Mouse (Mus musculus) brown adipose tissue, adult 24 weeks (tissue): Measurements from ENCODE around the gene Wif1. TPM values are rescaled to one million over a fixed set of nuclear protein-coding genes. Genes with fewer than 3 reads are reported as not detected.

Experiments
- H3K27ac ChIP-seq: fragments of 200-500 bp; replicated peaks from 2 replicates; pipeline ENCODE4 v1.5.1; 2012; ENCODE audit warnings: low read depth, mild to moderate bottlenecking, low read length
- H3K4me1 ChIP-seq: fragments of 200-500 bp; 2 replicates; pipeline ENCODE4 v1.6.1; 2012; ENCODE audit warnings: low read length, mixed read lengths; ENCODE audit not compliant: control insufficient read depth, insufficient read depth, insufficient read length
- H3K4me3 ChIP-seq: fragments of 200-500 bp; 2 replicates; pipeline ENCODE4 v1.5.1; 2012; ENCODE audit warnings: low read depth, mild to moderate bottlenecking, low read length, moderate library complexity; ENCODE audit not compliant: insufficient read depth
- polyA plus RNA-seq: library from polyadenylated mRNA; stranded (reverse); fragments of >200 nt; gene quantifications from 2 replicates; pipeline ENCODE4 v1.2.4, GENCODE M21; 2012; ENCODE audit not compliant: missing spikeins, insufficient read depth, insufficient read length

Gene Wif1
- polyA plus RNA-seq, 1 experiment = not detected

GRCm38 (mm10) chr10:121099658-121100057 lies 65.9 kb downstream of the Wif1 start:
- Histone ChIP-seq H3K27ac (no peak overlapping the region), H3K4me1 (no peaks in the 10 kb centered on the region), H3K4me3 (no peak overlapping the region)

GRCm38 (mm10) chr10:121116115-121116514 lies 82.4 kb downstream of the Wif1 start:
- Histone ChIP-seq H3K4me1 (no peaks in the 10 kb centered on the region), H3K4me3 (no peak overlapping the region), H3K27ac (no peak overlapping the region)

DNA sequence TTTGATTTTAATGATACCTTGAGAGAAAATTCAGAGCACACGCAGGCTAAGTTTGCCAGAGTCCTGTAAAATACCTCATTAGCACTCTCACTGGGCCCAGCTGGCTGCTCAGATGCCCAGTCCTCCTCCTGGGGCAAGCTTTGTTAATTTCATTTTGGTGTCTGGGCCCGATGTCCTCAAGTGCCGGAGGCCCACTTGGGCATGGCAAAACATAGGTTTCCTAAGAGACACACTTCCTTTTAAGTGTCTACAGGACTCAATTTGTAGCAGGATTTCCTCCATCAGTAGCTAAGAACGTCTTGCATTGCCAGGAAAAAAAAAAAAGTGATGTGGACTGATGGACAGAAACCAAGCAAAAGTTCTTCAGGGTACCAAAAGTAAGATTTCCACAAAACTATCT lies 82.9 kb downstream of the Wif1 start:
- Histone ChIP-seq H3K4me3 (no peak overlapping the region), H3K4me1 (no peaks in the 10 kb centered on the region)

DNA sequence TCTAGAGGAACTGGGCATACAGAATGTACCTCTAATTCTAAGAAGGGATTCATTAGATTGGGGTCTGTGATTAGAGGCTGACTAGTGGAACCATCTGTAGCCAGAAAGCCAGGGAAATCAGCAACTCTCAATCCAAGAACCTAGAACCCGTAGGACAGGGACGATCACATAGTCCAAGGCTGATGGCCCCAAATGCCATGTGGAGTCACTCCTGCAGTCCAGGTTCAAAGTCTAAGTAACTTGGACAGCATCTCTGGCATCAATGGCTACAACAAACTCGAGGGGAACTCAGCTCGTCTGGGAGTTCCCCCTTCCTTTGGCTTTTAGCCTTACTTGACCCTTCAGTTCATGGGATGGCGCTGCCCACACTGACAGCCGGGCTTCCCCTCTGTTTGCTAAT lies 87.0 kb downstream of the Wif1 start:
- Histone ChIP-seq H3K27ac (no peak overlapping the region), H3K4me3 (no peak overlapping the region), H3K4me1 (no peaks in the 10 kb centered on the region)

More for the DNA sequence above, 82.9 kb downstream of the Wif1 start:
- no peak overlapping the region for H3K27ac ChIP-seq

GRCm38 (mm10) chr10:121124481-121124880 lies 90.7 kb downstream of the Wif1 start:
- Histone ChIP-seq H3K4me3 (no peak overlapping the region), H3K27ac (no peak overlapping the region), H3K4me1 (no peaks in the 10 kb centered on the region)

- Histone ChIP-seq H3K4me3 (no peak overlapping the region), H3K4me1 (no peaks in the 10 kb centered on the region), H3K27ac (no peak overlapping the region)
Observed at GRCm38 (mm10) chr10:121129000-121129925, 95.5 kb downstream of the Wif1 start.

Other genes with a start within 250 kb of the Wif1 start
- 26.0 and 28.9 TPM in 2 replicates for gene Msrb3, start 134.9 kb upstream of the Wif1 start, polyA plus RNA-seq
- 5.3 and 5.7 TPM in 2 replicates for gene Lemd3, start 54.6 kb upstream of the Wif1 start, polyA plus RNA-seq